Mouse (Mus musculus) adrenal gland, adult 18-20 months (tissue): ENCODE measurements at regions not wholly inside any gene's neighbourhood (a gene's known extent, or its start where the extent isn't known, plus 50 kb on each side); places are given as distances from the start of the nearest gene placed in this dataset.

Experiments used
- DNase-seq, 2 experiments: peaks; one replicate each; pipeline ENCODE4 v3.0.0; 2021 to 2022; ENCODE audit warnings: low spot score in 2 of 2

- DNase-seq = no peak
Observed at GRCm38 (mm10) chr12:71768890-71769289, 62.0 kb upstream of the Daam1 start.

- DNase-seq = no peak
Observed at GRCm38 (mm10) chr12:71769302-71769701, 61.6 kb upstream of the Daam1 start.

- DNase-seq = no peak
Observed at GRCm38 (mm10) chr12:71773891-71774290, 57.0 kb upstream of the Daam1 start.

GRCm38 (mm10) chr12:71775126-71775525 is 55.8 kb upstream of the Daam1 start:
- no peak for DNase-seq

GRCm38 (mm10) chr12:71778137-71778536 is 52.7 kb upstream of the Daam1 start:
- no peak for DNase-seq

- DNase-seq = no peak
Observed at GRCm38 (mm10) chr12:71778948-71779347, 51.9 kb upstream of the Daam1 start.

- DNase-seq = no peak
Observed at GRCm38 (mm10) chr12:71779418-71779817, 51.5 kb upstream of the Daam1 start.
